Mouse (Mus musculus) neural tube, embryonic 12.5 days (tissue): Measurements from ENCODE around the gene Nostrin. TPM values are rescaled to one million over a fixed set of nuclear protein-coding genes. Genes with fewer than 3 reads are reported as not detected.

Source experiments
- ATAC-seq: fragments of 200-750 bp; cut with Nextera tagmentation; 2 replicates; pipeline ENCODE4 v1.8.0; 2017; ENCODE audit warnings: low read depth, mild to moderate bottlenecking, moderate TSS enrichment, moderate library complexity; ENCODE audit not compliant: low FRiP score
- H3K27ac ChIP-seq: fragments of 300-500 bp; sonication (generic); 2 replicates; pipeline ENCODE4 v1.5.1; 2016
- H3K27me3 ChIP-seq: fragments of 300-500 bp; sonication (generic); replicated peaks from 2 replicates; pipeline ENCODE4 v1.6.1; 2016; ENCODE audit warnings: mild to moderate bottlenecking
- H3K36me3 ChIP-seq: fragments of 300-500 bp; sonication (generic); 2 replicates; pipeline ENCODE4 v1.6.1; 2016; ENCODE audit warnings: mild to moderate bottlenecking
- H3K4me1 ChIP-seq: fragments of 300-500 bp; sonication (generic); 2 replicates; pipeline ENCODE4 v1.6.1; 2016
- H3K4me2 ChIP-seq: fragments of 300-500 bp; sonication (generic); replicated peaks from 2 replicates; pipeline ENCODE4 v1.6.1; 2016; ENCODE audit warnings: mild to moderate bottlenecking
- H3K4me3 ChIP-seq: fragments of 300-500 bp; sonication (generic); 2 replicates; pipeline ENCODE4 v1.5.1; 2016
- H3K9ac ChIP-seq: fragments of 300-500 bp; sonication (generic); 2 replicates; pipeline ENCODE4 v1.6.1; 2016; ENCODE audit warnings: mild to moderate bottlenecking
- H3K9me3 ChIP-seq: fragments of 300-500 bp; sonication (generic); 2 replicates; pipeline ENCODE4 v1.6.1; 2016; ENCODE audit warnings: mild to moderate bottlenecking
- WGBS: fragments of 180-500 bp; shearing (Covaris S2); methylation state at CpG from one replicate; pipeline ENCODE4 v1.1.7; 2016; 5-methylcytosine and 5-hydroxymethylcytosine counted together
- polyA plus RNA-seq: library from polyadenylated mRNA; unstranded; fragments of >200 nt; fragmentation: Nextera tagmentation; extraction: Ambion mirVana; gene quantifications from 2 replicates; pipeline ENCODE4 v1.2.1, GENCODE M21; 2016

Nostrin gene
- polyA plus RNA-seq, 1 experiment from 2014 or later = 1.2 TPM

GRCm38 (mm10) chr2:69112609-69113008 lies 23.0 kb upstream of the Nostrin start:
- Histone ChIP-seq H3K27me3 (no peaks in the 10 kb centered on the region), H3K4me1 (no peaks in the 10 kb centered on the region), H3K27ac (no peak overlapping the region), H3K4me3 (no peak overlapping the region), H3K9ac (no peak overlapping the region), H3K4me2 (no peak overlapping the region), H3K9me3 (peaks cover 7% of the 10 kb centered on the region; the same call in 1 of the 2 replicates), H3K36me3 (peaks cover 5% of the 10 kb centered on the region; the same call in 1 of the 2 replicates)
- 89% methylated on average over 5 of the region's 5 CpGs for WGBS
- ATAC-seq = no peak

DNA sequence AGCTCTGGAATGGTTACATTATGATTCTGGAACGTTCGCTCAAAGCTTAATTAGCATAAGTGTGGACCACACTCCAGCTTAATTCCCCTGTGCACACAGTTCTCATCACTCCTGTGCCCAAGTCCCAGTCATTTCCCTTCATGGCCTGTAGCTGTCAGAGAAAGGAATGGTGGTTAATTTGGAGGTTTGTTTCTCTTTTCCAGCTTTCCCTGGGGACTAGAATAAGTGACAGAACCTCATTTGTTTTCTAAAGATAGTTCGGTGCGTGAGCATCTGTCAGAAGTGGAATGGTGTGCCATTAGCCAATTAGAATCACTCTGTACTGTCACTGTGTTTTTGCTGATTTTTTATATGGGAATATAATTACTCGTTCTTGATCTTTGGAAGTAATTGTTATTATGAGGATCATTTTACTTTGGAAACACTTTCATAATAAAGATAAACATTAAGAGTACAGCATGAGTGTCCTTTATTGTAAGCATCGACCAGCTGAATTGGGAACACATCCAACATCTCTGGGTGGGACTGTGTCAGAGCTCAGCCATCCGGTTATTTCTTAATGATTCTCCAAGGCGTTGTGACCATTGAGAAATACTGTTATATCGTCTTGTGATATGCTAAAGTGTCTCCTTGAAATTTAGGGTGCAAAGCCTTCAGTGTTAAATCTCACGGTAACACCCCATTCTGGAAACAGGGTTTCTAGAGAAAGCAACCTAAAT lies 21.6 kb upstream of the Nostrin start:
- peaks cover 5% of the 10 kb centered on the region; the same call in 1 of the 2 replicates for H3K36me3 ChIP-seq
- no peak overlapping the region for H3K27ac ChIP-seq
- H3K4me3 ChIP-seq = no peak overlapping the region
- no peaks in the 10 kb centered on the region for H3K27me3 ChIP-seq
- no peak overlapping the region for H3K4me2 ChIP-seq
- no peak overlapping the region for H3K9ac ChIP-seq
- WGBS = 80% methylated on average over 10 of the region's 10 CpGs
- no peaks in the 10 kb centered on the region for H3K4me1 ChIP-seq
- no peak for ATAC-seq
- H3K9me3 ChIP-seq = peaks cover 7% of the 10 kb centered on the region; the same call in 1 of the 2 replicates

- peaks cover 5% of the 10 kb centered on the region; the same call in 1 of the 2 replicates for H3K36me3 ChIP-seq
- no peak overlapping the region for H3K4me3 ChIP-seq
- no peak overlapping the region for H3K27ac ChIP-seq
- ATAC-seq = no peak
- H3K9ac ChIP-seq = no peak overlapping the region
- H3K9me3 ChIP-seq = peaks cover 7% of the 10 kb centered on the region; the same call in 1 of the 2 replicates
- H3K27me3 ChIP-seq = no peaks in the 10 kb centered on the region
- 88% methylated on average over 3 of the region's 3 CpGs for WGBS
- H3K4me2 ChIP-seq = no peak overlapping the region
- H3K4me1 ChIP-seq = peaks cover 3% of the 10 kb centered on the region; the same call in 1 of the 2 replicates
Measured at GRCm38 (mm10) chr2:69115921-69116320, 19.7 kb upstream of the Nostrin start.

DNA sequence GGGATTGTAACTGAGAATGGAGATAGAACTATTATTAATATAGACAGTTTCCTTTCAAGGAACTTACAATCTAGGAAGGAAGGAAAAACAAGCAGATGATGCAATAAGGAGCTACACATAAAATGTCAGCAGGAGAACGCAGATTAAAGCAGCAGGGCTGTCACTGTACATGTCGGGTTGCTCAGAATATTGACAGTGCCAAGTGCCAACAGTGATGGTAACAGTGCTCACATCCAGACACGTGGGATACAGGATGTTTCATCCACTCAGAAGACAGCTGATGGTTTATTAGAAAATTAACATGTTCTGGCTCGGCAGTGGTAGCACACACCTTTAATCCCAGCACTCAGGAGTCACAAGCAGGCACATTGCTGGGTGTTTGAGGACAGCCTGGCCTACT lies 18.8 kb upstream of the Nostrin start:
- H3K27me3 ChIP-seq = no peaks in the 10 kb centered on the region; the same call in 1 of the 2 replicates
- no peak overlapping the region for H3K4me3 ChIP-seq
- peaks cover 7% of the 10 kb centered on the region; the same call in 1 of the 2 replicates for H3K9me3 ChIP-seq
- H3K9ac ChIP-seq = no peak overlapping the region
- H3K36me3 ChIP-seq = peaks cover 5% of the 10 kb centered on the region; the same call in 1 of the 2 replicates
- WGBS = 83% methylated on average over 4 of the region's 4 CpGs
- peaks cover 3% of the 10 kb centered on the region; the same call in 1 of the 2 replicates for H3K4me1 ChIP-seq
- no peak for ATAC-seq
- no peak overlapping the region for H3K27ac ChIP-seq
- no peak overlapping the region for H3K4me2 ChIP-seq

DNA sequence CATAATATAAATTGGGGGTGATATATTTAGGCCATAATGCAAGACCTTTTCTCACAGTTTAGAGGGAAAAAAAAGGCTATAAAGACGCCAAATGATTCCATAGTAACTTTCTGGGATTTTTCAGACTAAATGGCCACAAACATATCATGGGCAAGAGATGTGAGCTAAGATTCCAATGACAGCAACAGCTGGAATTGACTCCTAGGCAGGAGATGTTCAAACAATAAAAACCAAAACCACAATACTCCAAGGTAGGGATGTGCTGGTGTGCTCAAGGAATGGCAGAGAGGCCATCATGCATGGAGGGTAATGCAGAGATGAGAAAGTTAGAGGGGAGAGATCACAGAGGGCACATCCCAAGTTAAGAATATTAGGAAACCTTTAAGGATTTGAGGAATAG lies 16.6 kb upstream of the Nostrin start:
- 91% methylated on average over 1 of the region's 1 CpGs for WGBS
- peaks cover 5% of the 10 kb centered on the region; the same call in 1 of the 2 replicates for H3K36me3 ChIP-seq
- H3K9ac ChIP-seq = no peak overlapping the region
- no peak overlapping the region for H3K4me3 ChIP-seq
- H3K4me1 ChIP-seq = peaks cover 3% of the 10 kb centered on the region; the same call in 1 of the 2 replicates
- peaks cover 7% of the 10 kb centered on the region; the same call in 1 of the 2 replicates for H3K9me3 ChIP-seq
- no peak overlapping the region for H3K4me2 ChIP-seq
- H3K27ac ChIP-seq = no peak overlapping the region
- H3K27me3 ChIP-seq = peaks cover 5% of the 10 kb centered on the region; the same call in 1 of the 2 replicates
- no peak for ATAC-seq

GRCm38 (mm10) chr2:69119718-69120117 lies 15.9 kb upstream of the Nostrin start:
- no peak overlapping the region for H3K4me2 ChIP-seq
- H3K9ac ChIP-seq = no peak overlapping the region
- no peak overlapping the region for H3K4me3 ChIP-seq
- peaks cover 3% of the 10 kb centered on the region; the same call in 1 of the 2 replicates for H3K4me1 ChIP-seq
- peaks cover 7% of the 10 kb centered on the region; the same call in 1 of the 2 replicates for H3K9me3 ChIP-seq
- 0 out of 2 replicates have a peak, but pooled peaks have one; percentile 37 for ATAC-seq
- peaks cover 5% of the 10 kb centered on the region; the same call in 1 of the 2 replicates for H3K27me3 ChIP-seq
- WGBS = 2% methylated on average over 2 of the region's 2 CpGs
- H3K36me3 ChIP-seq = peaks cover 5% of the 10 kb centered on the region; the same call in 1 of the 2 replicates
- H3K27ac ChIP-seq = no peak overlapping the region

GRCm38 (mm10) chr2:69121681-69122080 lies 13.9 kb upstream of the Nostrin start:
- no peak overlapping the region for H3K9ac ChIP-seq
- no peak for ATAC-seq
- H3K27me3 ChIP-seq = peaks cover 5% of the 10 kb centered on the region; the same call in 1 of the 2 replicates
- H3K9me3 ChIP-seq = no peaks in the 10 kb centered on the region
- H3K4me1 ChIP-seq = peaks cover 3% of the 10 kb centered on the region; the same call in 1 of the 2 replicates
- no peak overlapping the region for H3K4me2 ChIP-seq
- H3K4me3 ChIP-seq = no peak overlapping the region
- no peaks in the 10 kb centered on the region for H3K36me3 ChIP-seq
- whole genome bisulfite sequencing = 90% methylated on average over 4 of the region's 4 CpGs
- no peak overlapping the region for H3K27ac ChIP-seq

DNA sequence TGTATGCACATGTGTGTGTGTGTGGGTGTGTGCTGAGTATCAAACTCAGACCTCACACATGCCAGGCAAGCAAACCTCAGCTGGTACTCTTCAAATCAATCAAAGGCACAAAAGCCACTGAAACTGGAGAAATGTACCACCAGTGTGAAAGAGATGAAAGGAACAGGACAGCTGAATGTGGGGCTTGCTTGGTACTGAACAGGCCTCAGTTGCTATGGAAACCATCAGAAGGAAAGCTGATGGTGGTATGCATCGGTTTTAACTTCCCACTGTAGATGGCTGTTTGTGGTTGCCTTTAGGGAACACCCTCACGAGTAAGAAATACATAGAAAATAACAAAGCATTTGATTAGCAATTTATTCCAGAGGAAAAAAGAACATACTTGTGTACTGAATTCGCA lies 10.2 kb upstream of the Nostrin start:
- H3K36me3 ChIP-seq = no peaks in the 10 kb centered on the region
- 0 out of 2 replicates have a peak, but pooled peaks have one; percentile 42 for ATAC-seq
- H3K27me3 ChIP-seq = peaks cover 5% of the 10 kb centered on the region; the same call in 1 of the 2 replicates
- 51% methylated on average over 3 of the region's 3 CpGs for WGBS
- no peak overlapping the region for H3K4me3 ChIP-seq
- no peak overlapping the region for H3K9ac ChIP-seq
- no peaks in the 10 kb centered on the region for H3K9me3 ChIP-seq
- H3K27ac ChIP-seq = no peak overlapping the region
- H3K4me1 ChIP-seq = 0 out of 2 replicates have a peak, but pooled peaks cover 6% of the 10 kb centered on the region
- H3K4me2 ChIP-seq = no peak overlapping the region

DNA sequence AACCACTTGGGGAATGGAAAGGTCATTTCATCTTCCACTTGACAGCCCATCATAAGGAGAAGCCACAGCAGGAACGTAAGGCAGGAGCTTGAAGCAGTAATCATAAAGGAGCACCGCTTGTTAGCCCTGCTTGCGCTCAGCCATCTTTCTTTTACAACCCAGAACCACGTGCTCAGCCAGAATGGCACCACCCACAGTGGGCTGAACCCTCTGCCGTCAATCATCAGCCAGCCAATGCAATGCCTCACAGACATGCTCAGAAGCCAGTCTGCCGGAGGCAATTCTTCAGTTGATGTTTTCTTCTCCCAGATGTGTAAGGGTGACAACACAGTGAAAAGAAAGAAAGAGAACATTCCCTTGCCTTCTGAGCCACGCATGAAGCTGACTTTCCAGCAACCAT lies 7.3 kb upstream of the Nostrin start:
- 75% methylated on average over 7 of the region's 7 CpGs for WGBS
- H3K27ac ChIP-seq = no peak overlapping the region
- no peaks in the 10 kb centered on the region for H3K9me3 ChIP-seq
- ATAC-seq = no peak
- no peaks in the 10 kb centered on the region for H3K27me3 ChIP-seq
- 0 out of 2 replicates have a peak, but pooled peaks cover 6% of the 10 kb centered on the region for H3K4me1 ChIP-seq
- H3K36me3 ChIP-seq = no peaks in the 10 kb centered on the region
- no peak overlapping the region for H3K9ac ChIP-seq
- no peak overlapping the region for H3K4me3 ChIP-seq
- H3K4me2 ChIP-seq = no peak overlapping the region

DNA sequence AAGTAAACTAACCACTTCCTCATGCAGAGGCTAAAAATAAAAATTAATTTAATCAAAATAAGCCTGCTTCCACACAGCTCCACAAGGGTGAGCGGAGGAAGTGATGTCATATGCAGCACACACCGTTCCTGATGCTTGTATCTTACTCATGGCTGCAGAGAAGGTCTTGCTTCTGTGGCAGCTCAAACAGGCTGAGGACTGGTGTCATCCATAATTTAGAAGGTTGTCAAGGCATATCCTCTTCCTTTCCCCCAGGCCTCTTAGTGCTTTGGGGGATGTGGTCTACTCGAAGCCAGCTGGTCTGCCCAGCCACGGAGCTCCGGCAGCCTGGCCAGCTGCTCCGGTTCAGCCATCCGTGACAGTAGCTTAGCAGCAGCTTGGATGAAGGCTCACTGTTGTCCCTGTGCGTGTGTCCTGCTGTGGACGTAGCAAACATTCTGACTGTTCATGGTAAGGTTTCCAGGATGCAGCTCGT lies 6.6 kb upstream of the Nostrin start:
- no peak overlapping the region for H3K9ac ChIP-seq
- no peaks in the 10 kb centered on the region for H3K9me3 ChIP-seq
- H3K27me3 ChIP-seq = no peaks in the 10 kb centered on the region
- 0 out of 2 replicates have a peak, but pooled peaks cover 6% of the 10 kb centered on the region for H3K4me1 ChIP-seq
- H3K36me3 ChIP-seq = no peaks in the 10 kb centered on the region
- 49% methylated on average over 10 of the region's 10 CpGs for WGBS
- no peak overlapping the region for H3K27ac ChIP-seq
- H3K4me3 ChIP-seq = no peak overlapping the region
- peak; percentile 67 for ATAC-seq
- no peak overlapping the region for H3K4me2 ChIP-seq

- no peaks in the 10 kb centered on the region for H3K9me3 ChIP-seq
- no peaks in the 10 kb centered on the region for H3K27me3 ChIP-seq
- H3K4me3 ChIP-seq = no peak overlapping the region
- 66% methylated on average over 7 of the region's 7 CpGs for WGBS
- H3K4me1 ChIP-seq = 0 out of 2 replicates have a peak, but pooled peaks cover 6% of the 10 kb centered on the region
- H3K36me3 ChIP-seq = no peaks in the 10 kb centered on the region
- no peak overlapping the region for H3K9ac ChIP-seq
- no peak overlapping the region for H3K27ac ChIP-seq
- ATAC-seq = no peak; the same call in 1 of the 2 replicates
- H3K4me2 ChIP-seq = no peak overlapping the region
Measured at GRCm38 (mm10) chr2:69129425-69130210, 6.0 kb upstream of the Nostrin start.

- no peaks in the 10 kb centered on the region for H3K9me3 ChIP-seq
- H3K4me2 ChIP-seq = no peak overlapping the region
- H3K36me3 ChIP-seq = no peaks in the 10 kb centered on the region
- 0 out of 2 replicates have a peak, but pooled peaks cover 6% of the 10 kb centered on the region for H3K4me1 ChIP-seq
- ATAC-seq = no peak
- H3K27me3 ChIP-seq = no peaks in the 10 kb centered on the region
- H3K4me3 ChIP-seq = no peak overlapping the region
- no peak overlapping the region for H3K9ac ChIP-seq
- 64% methylated on average over 3 of the region's 3 CpGs for WGBS
- H3K27ac ChIP-seq = no peak overlapping the region
Measured at GRCm38 (mm10) chr2:69132046-69132445, 3.6 kb upstream of the Nostrin start.
